Mouse (Mus musculus): Measurements from ENCODE around the gene Gfm1. TPM values are rescaled to one million over a fixed set of nuclear protein-coding genes. Genes with fewer than 3 reads are reported as not detected.
A peak's percentile ranks its signal among the peaks of the same experiment; 100 is the strongest.

The Gfm1 gene
- polyA plus RNA-seq (2014; fragmentation: Nextera tagmentation; extraction: Ambion mirVana): 36.1 and 36.2 TPM in 2 replicates

DNA sequence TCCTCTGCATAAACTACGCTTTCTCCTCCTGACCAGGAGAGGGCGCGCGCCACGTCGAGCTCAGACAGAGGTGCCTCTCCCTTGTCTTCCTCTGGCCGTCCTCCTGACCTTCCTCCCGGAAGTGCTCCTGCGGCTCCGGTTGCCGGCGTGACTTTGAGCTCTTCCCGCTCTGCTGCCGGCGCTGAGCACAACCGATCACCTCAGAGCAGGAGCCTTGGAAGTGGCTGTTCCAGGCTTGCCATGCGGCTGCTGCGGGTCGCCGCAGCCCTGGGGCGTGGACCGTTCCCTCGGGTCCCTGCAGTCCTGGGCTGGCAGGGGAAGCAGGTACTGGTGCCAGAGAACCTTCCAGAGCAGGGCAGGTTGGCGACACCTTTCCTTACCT, at the start of gene Gfm1:
Gene Gfm1, plus strand, starts transcription at position 98 of the 382 bp plus-strand sequence.
- Histone ChIP-seq H3K4me1 (ENCODE audit: control insufficient read depth, insufficient read depth, low read length) (peaks cover 9% of the 10 kb centered on the region; the same call in 1 of the 2 replicates), H3K27me3 (replicated peaks; ENCODE audit: control insufficient read depth, insufficient read depth, low read length) (no peaks in the 10 kb centered on the region), H3K9ac (ENCODE audit: low read length) (peak within 1 kb of the TSS; percentile 82), H3K27ac (ENCODE audit: low read depth, low read length) (no peak within 1 kb of the TSS), H3K9me3 (replicated peaks; ENCODE audit: control insufficient read depth, low read length) (peaks cover 8% of the 10 kb centered on the region; the same call in 1 of the 2 replicates), H3K4me3 (ENCODE audit: low read depth, low read length) (peak within 1 kb of the TSS; percentile 98), H3K4me2 (ENCODE audit: low read length) (peak within 1 kb of the TSS; percentile 89), H3K36me3 (ENCODE audit: control insufficient read depth, insufficient read depth, low read length) (peaks cover 24% of the 10 kb centered on the region)
- WGBS: under 1% methylated on average over 24 of the region's 24 CpGs
- ATAC-seq (peak; percentile 96), DNase-seq (ENCODE audit: low spot score) (peak; percentile 92)

DNA sequence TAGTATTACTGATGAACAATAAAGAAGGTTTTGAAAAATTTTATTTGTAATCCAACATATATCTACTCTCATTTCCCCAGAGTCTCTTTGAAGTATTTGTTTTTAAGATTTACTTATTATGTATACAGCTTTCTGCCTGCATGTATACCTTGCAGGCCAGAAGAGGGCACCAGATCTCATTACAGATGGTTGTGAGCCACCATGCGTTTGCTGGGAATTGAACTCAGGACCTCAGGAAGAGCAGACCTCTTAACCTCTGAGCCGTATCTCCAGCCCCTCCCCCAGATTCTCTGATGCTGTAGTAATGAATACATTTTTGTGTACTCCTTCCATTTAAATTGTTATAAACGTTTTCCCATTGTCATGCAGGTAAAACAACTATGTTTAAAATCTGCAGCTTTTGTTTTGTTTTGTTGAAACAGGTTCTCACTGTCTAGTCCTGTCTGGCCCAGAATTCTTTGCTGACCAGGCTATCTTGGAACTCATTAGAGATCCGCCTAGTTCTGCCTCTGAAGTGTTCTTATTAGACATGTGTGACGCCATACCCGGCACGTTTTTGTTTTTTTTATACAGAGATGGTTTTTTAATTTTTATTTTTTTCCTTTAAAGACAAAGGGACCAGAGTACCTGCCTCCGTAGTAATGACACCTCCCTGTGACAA, 428 bp upstream of the Gfm1 start:
- Histone ChIP-seq H3K9me3 (replicated peaks; ENCODE audit: control insufficient read depth, low read length) (peaks cover 8% of the 10 kb centered on the region; the same call in 1 of the 2 replicates), H3K27me3 (replicated peaks; ENCODE audit: control insufficient read depth, insufficient read depth, low read length) (no peaks in the 10 kb centered on the region), H3K4me3 (ENCODE audit: low read depth, low read length) (peak overlapping the region; percentile 98), H3K36me3 (ENCODE audit: control insufficient read depth, insufficient read depth, low read length) (peaks cover 22% of the 10 kb centered on the region), H3K27ac (ENCODE audit: low read depth, low read length) (no peak overlapping the region), H3K9ac (ENCODE audit: low read length) (peak overlapping the region; percentile 49; the same call in 1 of the 2 replicates), H3K4me1 (ENCODE audit: control insufficient read depth, insufficient read depth, low read length) (peaks cover 9% of the 10 kb centered on the region; the same call in 1 of the 2 replicates), H3K4me2 (ENCODE audit: low read length) (peak overlapping the region; percentile 89)
- ATAC-seq: peak; percentile 75
- 32% methylated on average over 8 of the region's 8 CpGs for WGBS
- no peak for DNase-seq (ENCODE audit: low spot score)

DNA sequence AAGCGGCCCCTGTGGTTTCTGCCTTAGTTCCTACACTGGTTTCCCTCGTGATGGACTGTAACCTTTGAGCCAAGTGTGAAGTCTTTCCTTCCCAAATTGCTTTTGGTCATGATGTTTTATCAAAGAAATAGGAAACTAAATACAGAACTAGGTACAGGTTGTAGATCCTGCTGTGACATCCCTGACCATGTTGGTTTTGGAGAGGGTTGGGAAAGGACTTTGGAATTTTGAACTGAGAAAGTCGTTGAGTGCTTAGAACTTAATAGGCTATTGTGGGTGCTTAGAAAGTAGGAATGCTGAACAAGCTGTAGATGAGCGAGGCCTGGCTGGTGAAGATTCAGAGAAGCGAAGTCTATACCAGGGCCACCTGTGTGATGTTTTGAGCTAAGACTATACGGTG, 4.1 kb downstream of the Gfm1 start:
- no peak for ATAC-seq
- Histone ChIP-seq H3K9ac (ENCODE audit: low read length) (no peak overlapping the region), H3K27ac (ENCODE audit: low read depth, low read length) (no peak overlapping the region), H3K36me3 (ENCODE audit: control insufficient read depth, insufficient read depth, low read length) (peaks cover 61% of the 10 kb centered on the region), H3K4me1 (ENCODE audit: control insufficient read depth, insufficient read depth, low read length) (peaks cover 9% of the 10 kb centered on the region; the same call in 1 of the 2 replicates), H3K4me3 (ENCODE audit: low read depth, low read length) (no peak overlapping the region), H3K4me2 (ENCODE audit: low read length) (no peak overlapping the region), H3K9me3 (replicated peaks; ENCODE audit: control insufficient read depth, low read length) (no peaks in the 10 kb centered on the region), H3K27me3 (replicated peaks; ENCODE audit: control insufficient read depth, insufficient read depth, low read length) (no peaks in the 10 kb centered on the region)
- DNase-seq (ENCODE audit: low spot score): no peak
- WGBS: 97% methylated on average over 6 of the region's 6 CpGs

DNA sequence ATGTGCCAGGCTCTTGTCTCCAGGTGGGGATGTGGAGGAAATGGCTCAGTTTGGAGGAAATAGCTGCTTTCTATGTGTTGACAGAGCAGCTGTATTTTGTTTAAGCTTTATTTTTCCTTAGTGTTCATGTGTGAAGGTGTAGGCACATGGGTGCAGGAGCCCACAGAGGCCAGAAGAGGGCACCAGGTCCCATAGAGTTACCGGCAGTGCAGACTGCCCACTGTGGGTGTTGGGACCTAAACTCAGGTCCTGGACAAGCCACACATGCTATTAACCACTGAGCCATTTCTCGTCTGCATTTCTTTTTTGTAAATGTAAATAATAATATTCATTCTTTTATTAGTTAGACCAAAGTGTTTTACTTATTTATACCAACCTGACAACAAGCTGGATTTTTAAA, 17.2 kb downstream of the Gfm1 start:
- H3K4me1 ChIP-seq (ENCODE audit: control insufficient read depth, insufficient read depth, low read length): no peaks in the 10 kb centered on the region
- no peak overlapping the region for H3K9ac ChIP-seq (ENCODE audit: low read length)
- H3K27ac ChIP-seq (ENCODE audit: low read depth, low read length): no peak overlapping the region
- ATAC-seq: no peak
- WGBS: 93% methylated on average over 2 of the region's 2 CpGs
- H3K9me3 ChIP-seq (replicated peaks; ENCODE audit: control insufficient read depth, low read length): no peaks in the 10 kb centered on the region
- no peak overlapping the region for H3K4me3 ChIP-seq (ENCODE audit: low read depth, low read length)
- H3K36me3 ChIP-seq (ENCODE audit: control insufficient read depth, insufficient read depth, low read length): peaks cover 73% of the 10 kb centered on the region
- no peak for DNase-seq (ENCODE audit: low spot score)
- no peaks in the 10 kb centered on the region for H3K27me3 ChIP-seq (replicated peaks; ENCODE audit: control insufficient read depth, insufficient read depth, low read length)
- no peak overlapping the region for H3K4me2 ChIP-seq (ENCODE audit: low read length)

DNA sequence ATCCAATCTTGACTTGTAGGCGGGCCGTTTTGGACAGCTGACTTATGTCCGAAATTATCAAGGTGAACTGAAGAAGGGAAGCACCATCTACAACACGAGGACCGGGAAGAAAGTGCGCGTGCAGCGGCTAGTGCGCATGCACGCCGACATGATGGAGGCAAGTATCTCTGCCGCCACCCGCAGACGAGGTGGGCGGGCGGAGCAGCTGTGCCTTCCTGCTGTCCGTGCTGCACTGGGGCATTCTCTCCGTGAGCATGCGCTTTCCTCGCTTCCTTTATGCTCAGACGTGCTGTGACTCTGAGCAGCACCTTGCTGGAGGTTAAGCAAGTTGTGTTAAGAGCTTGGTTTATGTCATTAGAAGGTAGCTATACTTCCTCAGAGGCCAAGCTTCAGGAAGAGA, 19.8 kb downstream of the Gfm1 start:
- DNase-seq (ENCODE audit: low spot score) (no peak), ATAC-seq (no peak)
- Histone ChIP-seq H3K36me3 (ENCODE audit: control insufficient read depth, insufficient read depth, low read length) (peaks cover 71% of the 10 kb centered on the region), H3K9ac (ENCODE audit: low read length) (no peak overlapping the region), H3K27me3 (replicated peaks; ENCODE audit: control insufficient read depth, insufficient read depth, low read length) (no peaks in the 10 kb centered on the region), H3K4me1 (ENCODE audit: control insufficient read depth, insufficient read depth, low read length) (no peaks in the 10 kb centered on the region), H3K4me2 (ENCODE audit: low read length) (no peak overlapping the region), H3K27ac (ENCODE audit: low read depth, low read length) (no peak overlapping the region), H3K9me3 (replicated peaks; ENCODE audit: control insufficient read depth, low read length) (no peaks in the 10 kb centered on the region), H3K4me3 (ENCODE audit: low read depth, low read length) (no peak overlapping the region)
- 95% methylated on average over 21 of the region's 21 CpGs for WGBS

DNA sequence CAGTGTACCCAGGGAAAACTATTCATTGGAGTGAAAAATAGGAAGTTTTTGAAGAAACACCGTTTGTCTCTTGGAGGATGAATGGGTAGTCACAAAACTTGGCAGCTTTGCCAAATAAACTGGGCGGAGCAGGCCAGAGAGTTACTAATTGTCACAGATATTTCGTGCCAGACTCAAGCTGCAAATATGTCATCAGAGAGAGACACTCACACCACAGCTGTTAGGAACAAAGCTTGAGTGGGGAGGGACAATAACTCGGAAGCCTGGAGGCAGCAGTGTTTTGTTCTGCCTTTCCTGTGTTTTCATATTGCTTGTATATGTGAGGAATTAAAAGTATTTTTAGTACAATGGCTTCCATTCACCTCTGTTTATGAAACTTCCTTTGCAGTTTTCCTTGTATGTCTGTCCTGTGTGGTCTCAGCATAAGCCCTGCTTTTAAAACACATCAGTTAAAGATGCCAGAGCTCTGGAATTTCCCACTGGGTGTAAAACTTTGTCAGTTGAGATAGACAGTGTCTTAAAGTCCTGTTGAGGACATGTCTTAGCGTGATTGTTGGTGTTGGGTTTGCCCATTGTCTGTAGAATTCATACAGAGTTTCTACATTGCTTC, 20.8 kb downstream of the Gfm1 start:
- H3K27ac ChIP-seq (ENCODE audit: low read depth, low read length): no peak overlapping the region
- no peak overlapping the region for H3K4me3 ChIP-seq (ENCODE audit: low read depth, low read length)
- peaks cover 76% of the 10 kb centered on the region for H3K36me3 ChIP-seq (ENCODE audit: control insufficient read depth, insufficient read depth, low read length)
- H3K27me3 ChIP-seq (replicated peaks; ENCODE audit: control insufficient read depth, insufficient read depth, low read length): no peaks in the 10 kb centered on the region
- ATAC-seq (no peak), DNase-seq (ENCODE audit: low spot score) (peak; percentile 4)
- WGBS: 86% methylated on average over 5 of the region's 5 CpGs
- H3K4me2 ChIP-seq (ENCODE audit: low read length): no peak overlapping the region
- no peak overlapping the region for H3K9ac ChIP-seq (ENCODE audit: low read length)
- H3K4me1 ChIP-seq (ENCODE audit: control insufficient read depth, insufficient read depth, low read length): no peaks in the 10 kb centered on the region
- no peaks in the 10 kb centered on the region for H3K9me3 ChIP-seq (replicated peaks; ENCODE audit: control insufficient read depth, low read length)

DNA sequence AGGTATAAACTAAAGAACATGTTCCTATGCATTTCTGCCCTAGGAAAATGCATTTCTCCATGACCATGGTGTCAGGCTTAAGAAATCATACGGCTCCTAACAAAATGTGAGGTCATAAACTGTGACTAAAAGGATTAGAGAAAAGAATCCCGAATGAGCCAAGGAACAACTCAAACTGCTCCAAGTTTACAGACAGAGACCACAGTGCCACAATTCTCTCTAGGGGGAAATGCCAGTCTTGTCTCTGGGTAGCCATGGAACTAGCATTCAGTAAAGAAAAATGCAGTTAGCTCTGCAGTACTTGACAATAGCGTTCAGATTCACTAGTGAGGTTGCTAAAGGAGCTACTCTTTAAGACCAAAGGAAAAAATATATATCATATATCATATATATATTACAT, 30.0 kb downstream of the Gfm1 start:
- Histone ChIP-seq H3K36me3 (ENCODE audit: control insufficient read depth, insufficient read depth, low read length) (peaks cover 47% of the 10 kb centered on the region), H3K9ac (ENCODE audit: low read length) (no peak overlapping the region), H3K27me3 (replicated peaks; ENCODE audit: control insufficient read depth, insufficient read depth, low read length) (no peaks in the 10 kb centered on the region; the same call in 1 of the 2 replicates), H3K4me3 (ENCODE audit: low read depth, low read length) (no peak overlapping the region), H3K9me3 (replicated peaks; ENCODE audit: control insufficient read depth, low read length) (no peaks in the 10 kb centered on the region), H3K4me2 (ENCODE audit: low read length) (no peak overlapping the region), H3K27ac (ENCODE audit: low read depth, low read length) (no peak overlapping the region), H3K4me1 (ENCODE audit: control insufficient read depth, insufficient read depth, low read length) (peaks cover 12% of the 10 kb centered on the region)
- no peak for ATAC-seq
- peak; percentile 31 for DNase-seq (ENCODE audit: low spot score)
- 64% methylated on average over 3 of the region's 3 CpGs for WGBS

DNA sequence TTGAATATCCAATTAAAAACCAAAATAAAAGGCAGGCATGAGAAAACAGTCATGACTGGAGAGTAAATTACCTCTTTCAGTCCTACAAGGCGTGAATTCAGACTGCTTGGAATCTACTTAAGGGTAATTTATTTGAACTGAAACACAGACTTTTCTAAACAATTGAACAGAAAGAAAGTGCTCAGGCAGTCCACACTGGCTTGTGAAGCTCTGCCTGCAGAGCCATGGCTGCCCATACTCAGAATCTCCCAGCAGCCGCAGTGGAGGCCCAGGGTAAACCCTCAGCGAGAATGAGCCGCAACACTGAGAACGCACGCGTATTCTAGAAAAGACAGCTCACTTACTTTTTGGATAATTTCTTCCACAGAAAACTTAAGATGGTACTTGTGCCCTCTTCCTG, 32.1 kb downstream of the Gfm1 start:
- 34% methylated on average over 7 of the region's 7 CpGs for WGBS
- no peak overlapping the region for H3K9ac ChIP-seq (ENCODE audit: low read length)
- peak; percentile 36 for ATAC-seq
- peaks cover 33% of the 10 kb centered on the region for H3K36me3 ChIP-seq (ENCODE audit: control insufficient read depth, insufficient read depth, low read length)
- peaks cover 12% of the 10 kb centered on the region for H3K4me1 ChIP-seq (ENCODE audit: control insufficient read depth, insufficient read depth, low read length)
- peak overlapping the region; percentile 86 for H3K4me2 ChIP-seq (ENCODE audit: low read length)
- H3K4me3 ChIP-seq (ENCODE audit: low read depth, low read length): no peak overlapping the region
- peak; percentile 69 for DNase-seq (ENCODE audit: low spot score)
- H3K9me3 ChIP-seq (replicated peaks; ENCODE audit: control insufficient read depth, low read length): no peaks in the 10 kb centered on the region
- H3K27me3 ChIP-seq (replicated peaks; ENCODE audit: control insufficient read depth, insufficient read depth, low read length): no peaks in the 10 kb centered on the region; the same call in 1 of the 2 replicates
- no peak overlapping the region for H3K27ac ChIP-seq (ENCODE audit: low read depth, low read length)

DNA sequence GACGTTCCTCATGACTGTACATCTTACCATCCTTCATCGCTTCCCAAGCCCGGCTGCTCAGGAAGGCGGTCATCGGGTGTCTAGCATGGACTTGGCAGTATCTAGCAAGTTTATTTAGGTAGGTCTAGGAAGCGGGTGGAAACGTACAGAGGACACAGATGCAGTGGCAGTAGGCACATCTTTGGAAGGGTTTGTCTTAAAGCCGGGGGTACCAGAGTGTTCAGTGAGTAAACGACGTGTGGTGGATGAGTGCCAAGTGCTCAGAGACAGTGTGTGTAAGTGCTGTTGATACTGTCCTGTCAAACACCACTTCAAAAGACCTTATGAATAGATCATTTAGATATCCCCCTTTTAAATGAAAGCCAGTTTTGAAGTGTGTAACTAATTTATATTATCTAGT, 32.7 kb downstream of the Gfm1 start:
- H3K9ac ChIP-seq (ENCODE audit: low read length): no peak overlapping the region; the same call in 1 of the 2 replicates
- 0 out of 2 replicates have a peak, but pooled peaks have one; percentile 21 for ATAC-seq
- peaks cover 32% of the 10 kb centered on the region for H3K36me3 ChIP-seq (ENCODE audit: control insufficient read depth, insufficient read depth, low read length)
- peaks cover 12% of the 10 kb centered on the region for H3K4me1 ChIP-seq (ENCODE audit: control insufficient read depth, insufficient read depth, low read length)
- WGBS: 47% methylated on average over 10 of the region's 10 CpGs
- peak overlapping the region; percentile 86 for H3K4me2 ChIP-seq (ENCODE audit: low read length)
- no peaks in the 10 kb centered on the region for H3K9me3 ChIP-seq (replicated peaks; ENCODE audit: control insufficient read depth, low read length)
- H3K27ac ChIP-seq (ENCODE audit: low read depth, low read length): no peak overlapping the region
- peak overlapping the region; percentile 54 for H3K4me3 ChIP-seq (ENCODE audit: low read depth, low read length)
- no peaks in the 10 kb centered on the region; the same call in 1 of the 2 replicates for H3K27me3 ChIP-seq (replicated peaks; ENCODE audit: control insufficient read depth, insufficient read depth, low read length)
- peak; percentile 46 for DNase-seq (ENCODE audit: low spot score)
